Mouse (Mus musculus): ENCODE measurements around the gene Gm13889. TPM values are rescaled to one million over a fixed set of nuclear protein-coding genes. Genes with fewer than 3 reads are reported as not detected.

Gene Gm13889
- polyA plus RNA-seq, 1 experiment, result 12.3 TPM

GRCm38 (mm10) chr2:93959346-93959745 is 2.3 kb upstream of the Gm13889 start:
- H3K27me3 ChIP-seq (ENCODE audit: control insufficient read depth, insufficient read depth, low read length), result peaks cover 18% of the 10 kb centered on the region
- WGBS, result 79% methylated on average over 8 of the region's 8 CpGs
- H3K4me1 ChIP-seq (ENCODE audit: control insufficient read depth, insufficient read depth, insufficient read length), result peaks cover 3% of the 10 kb centered on the region; the same call in 1 of the 2 replicates
- TF ChIP-seq POLR2A (IDR thresholded peaks at IDR 0.05; ENCODE audit: low read depth, low read length) (no peak), CTCF (IDR thresholded peaks at IDR 0.05; ENCODE audit: extremely low read depth, insufficient read depth, insufficient read length, insufficient replicate concordance) (no peak)
- no peak overlapping the region for H3K27ac ChIP-seq (ENCODE audit: insufficient read depth, low read length)
- H3K4me3 ChIP-seq (ENCODE audit: extremely low read depth, insufficient read depth, insufficient read length), result no peak overlapping the region
- no peaks in the 10 kb centered on the region for H3K36me3 ChIP-seq (ENCODE audit: control insufficient read depth, insufficient read depth, low read length)
- DNase-seq (ENCODE audit: low read depth in 1 of 2, low spot score in 2 of 2), result no peak

DNA sequence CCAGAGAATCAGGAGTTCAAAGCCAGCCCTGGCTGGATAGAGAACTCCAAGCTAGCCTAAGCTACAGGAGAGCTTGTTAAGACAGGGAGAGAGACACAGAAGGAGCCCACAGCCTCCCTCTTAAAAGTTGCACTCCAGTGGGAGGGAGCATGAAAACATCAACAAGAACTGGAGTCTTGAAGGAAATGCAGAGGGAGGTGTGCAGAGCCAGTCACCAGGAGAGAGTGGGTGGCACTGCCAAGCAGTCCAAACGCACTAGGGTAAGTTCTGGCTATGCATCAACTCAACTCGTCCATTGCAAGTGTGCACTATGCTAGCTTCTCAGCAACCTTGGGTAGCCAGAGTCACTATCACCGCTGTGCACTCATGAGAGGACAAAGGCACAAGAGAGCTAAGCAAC is 1.2 kb upstream of the Gm13889 start:
- DNase-seq (ENCODE audit: low read depth in 1 of 2, low spot score in 2 of 2), result no peak
- Histone ChIP-seq H3K27ac (ENCODE audit: insufficient read depth, low read length) (no peak overlapping the region), H3K4me1 (ENCODE audit: control insufficient read depth, insufficient read depth, insufficient read length) (peaks cover 3% of the 10 kb centered on the region; the same call in 1 of the 2 replicates), H3K36me3 (ENCODE audit: control insufficient read depth, insufficient read depth, low read length) (no peaks in the 10 kb centered on the region), H3K27me3 (ENCODE audit: control insufficient read depth, insufficient read depth, low read length) (peaks cover 18% of the 10 kb centered on the region), H3K4me3 (ENCODE audit: extremely low read depth, insufficient read depth, insufficient read length) (no peak overlapping the region)
- TF ChIP-seq POLR2A (IDR thresholded peaks at IDR 0.05; ENCODE audit: low read depth, low read length) (no peak), CTCF (IDR thresholded peaks at IDR 0.05; ENCODE audit: extremely low read depth, insufficient read depth, insufficient read length, insufficient replicate concordance) (no peak)
- 85% methylated on average over 3 of the region's 3 CpGs for WGBS

DNA sequence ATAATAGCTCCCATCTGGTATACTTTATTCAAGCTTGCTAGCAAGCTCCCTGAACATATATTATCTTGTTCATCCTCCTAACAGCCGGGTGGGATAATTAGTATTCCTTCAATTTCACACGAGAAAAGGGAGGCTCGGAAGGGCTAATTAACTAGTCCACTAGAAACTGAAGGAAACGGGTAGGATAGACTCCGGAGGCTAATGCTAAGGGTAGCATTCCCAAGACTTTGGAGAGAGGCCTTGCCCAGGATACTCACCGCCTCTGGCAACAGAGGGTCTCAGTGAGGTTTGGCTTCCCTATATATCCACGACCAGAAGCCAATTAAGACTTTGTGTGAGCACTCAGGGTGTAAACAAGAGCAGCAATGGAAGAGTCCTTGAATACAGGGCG is 779 bp upstream of the Gm13889 start:
- peaks cover 18% of the 10 kb centered on the region for H3K27me3 ChIP-seq (ENCODE audit: control insufficient read depth, insufficient read depth, low read length)
- no peak overlapping the region for H3K27ac ChIP-seq (ENCODE audit: insufficient read depth, low read length)
- TF ChIP-seq CTCF (IDR thresholded peaks at IDR 0.05; ENCODE audit: extremely low read depth, insufficient read depth, insufficient read length, insufficient replicate concordance) (no peak), POLR2A (IDR thresholded peaks at IDR 0.05; ENCODE audit: low read depth, low read length) (no peak)
- H3K4me1 ChIP-seq (ENCODE audit: control insufficient read depth, insufficient read depth, insufficient read length), result peaks cover 3% of the 10 kb centered on the region; the same call in 1 of the 2 replicates
- no peak for DNase-seq (ENCODE audit: low read depth in 1 of 2, low spot score in 2 of 2)
- H3K4me3 ChIP-seq (ENCODE audit: extremely low read depth, insufficient read depth, insufficient read length), result no peak overlapping the region
- no peaks in the 10 kb centered on the region for H3K36me3 ChIP-seq (ENCODE audit: control insufficient read depth, insufficient read depth, low read length)
- 85% methylated on average over 8 of the region's 8 CpGs for WGBS

DNA sequence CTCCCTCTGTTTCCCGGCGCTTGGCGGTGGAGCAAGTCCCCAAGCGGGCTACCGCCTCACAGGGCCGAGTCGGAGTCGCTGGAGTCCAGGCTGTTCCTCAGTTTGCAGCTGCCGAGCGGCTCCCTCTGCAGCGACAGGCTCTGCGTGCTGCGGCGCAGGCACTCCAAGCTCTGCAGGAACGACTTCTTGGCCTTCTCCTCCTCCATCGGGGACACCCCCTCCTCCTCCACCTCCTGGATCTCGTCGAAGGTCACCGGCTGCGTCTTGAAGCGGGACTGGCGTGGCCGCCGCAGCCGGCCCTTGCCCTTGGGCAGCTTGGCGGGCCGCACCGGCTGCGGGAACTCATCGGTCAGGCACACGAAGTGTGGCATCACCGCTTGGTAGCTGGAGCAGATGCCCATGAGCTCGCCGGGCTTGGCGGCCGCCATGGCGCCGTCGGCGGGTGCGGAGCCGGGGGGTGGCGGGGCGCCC is 635 bp downstream of the Gm13889 start:
- DNase-seq (ENCODE audit: low read depth in 1 of 2, low spot score in 2 of 2), result no peak
- WGBS, result 3% methylated on average over 44 of the region's 44 CpGs
- peaks cover 3% of the 10 kb centered on the region; the same call in 1 of the 2 replicates for H3K4me1 ChIP-seq (ENCODE audit: control insufficient read depth, insufficient read depth, insufficient read length)
- TF ChIP-seq CTCF (IDR thresholded peaks at IDR 0.05; ENCODE audit: extremely low read depth, insufficient read depth, insufficient read length, insufficient replicate concordance) (no peak), POLR2A (IDR thresholded peaks at IDR 0.05; ENCODE audit: low read depth, low read length) (no peak)
- H3K4me3 ChIP-seq (ENCODE audit: extremely low read depth, insufficient read depth, insufficient read length), result peak overlapping the region; percentile 31; the same call in 1 of the 2 replicates
- H3K27me3 ChIP-seq (ENCODE audit: control insufficient read depth, insufficient read depth, low read length), result peaks cover 18% of the 10 kb centered on the region
- no peak overlapping the region for H3K27ac ChIP-seq (ENCODE audit: insufficient read depth, low read length)
- H3K36me3 ChIP-seq (ENCODE audit: control insufficient read depth, insufficient read depth, low read length), result no peaks in the 10 kb centered on the region

- H3K27me3 ChIP-seq (ENCODE audit: control insufficient read depth, insufficient read depth, low read length), result peaks cover 18% of the 10 kb centered on the region
- TF ChIP-seq CTCF (IDR thresholded peaks at IDR 0.05; ENCODE audit: extremely low read depth, insufficient read depth, insufficient read length, insufficient replicate concordance) (no peak), POLR2A (IDR thresholded peaks at IDR 0.05; ENCODE audit: low read depth, low read length) (no peak)
- WGBS, result 2% methylated on average over 31 of the region's 31 CpGs
- H3K27ac ChIP-seq (ENCODE audit: insufficient read depth, low read length), result no peak overlapping the region
- H3K4me3 ChIP-seq (ENCODE audit: extremely low read depth, insufficient read depth, insufficient read length), result peak overlapping the region; percentile 31; the same call in 1 of the 2 replicates
- H3K36me3 ChIP-seq (ENCODE audit: control insufficient read depth, insufficient read depth, low read length), result no peaks in the 10 kb centered on the region
- peaks cover 3% of the 10 kb centered on the region; the same call in 1 of the 2 replicates for H3K4me1 ChIP-seq (ENCODE audit: control insufficient read depth, insufficient read depth, insufficient read length)
- no peak for DNase-seq (ENCODE audit: low read depth in 1 of 2, low spot score in 2 of 2)
Measured at GRCm38 (mm10) chr2:93955886-93956285, 1.1 kb downstream of the Gm13889 start.

DNA sequence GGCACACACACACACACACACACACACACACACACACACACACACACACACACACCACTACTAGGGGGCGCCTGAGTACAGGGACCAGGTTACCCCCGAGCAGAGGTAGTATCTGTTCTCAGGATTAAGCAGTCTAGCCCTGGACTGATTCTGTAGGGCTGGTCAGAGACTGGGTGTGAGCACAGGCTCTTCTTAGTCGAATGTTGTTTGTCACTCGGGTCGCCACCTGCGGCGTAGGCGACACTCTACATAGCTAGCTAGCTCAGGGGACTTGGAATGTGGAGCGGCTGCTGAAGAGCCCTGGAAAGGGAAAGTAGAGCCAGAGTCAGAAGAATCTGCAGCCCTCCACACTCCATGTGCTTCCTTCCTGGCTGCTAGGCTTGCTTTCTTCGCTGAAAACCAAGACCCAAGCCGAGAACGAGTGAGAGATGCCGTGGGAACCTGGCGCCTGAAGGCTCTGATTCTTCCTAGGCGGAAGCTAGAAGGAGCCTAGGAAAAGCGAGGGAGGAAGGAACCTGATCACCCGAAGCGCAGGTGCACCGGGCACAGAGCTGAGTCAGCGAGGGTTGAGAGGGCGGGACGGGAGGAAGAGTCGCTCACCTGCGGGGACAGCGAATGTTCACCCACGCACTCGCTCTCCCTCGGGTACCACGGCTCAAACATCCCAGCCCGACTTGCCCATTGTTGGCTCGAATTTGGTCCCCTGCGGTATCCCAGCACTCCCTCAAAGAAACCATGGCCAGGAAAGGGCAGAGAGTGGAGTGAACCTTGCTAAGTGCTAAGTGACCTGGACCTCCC is 2.0 kb downstream of the Gm13889 start:
- no peaks in the 10 kb centered on the region for H3K36me3 ChIP-seq (ENCODE audit: control insufficient read depth, insufficient read depth, low read length)
- no peak for TF ChIP-seq POLR2A (IDR thresholded peaks at IDR 0.05; ENCODE audit: low read depth, low read length)
- TF ChIP-seq CTCF (IDR thresholded peaks at IDR 0.05; ENCODE audit: extremely low read depth, insufficient read depth, insufficient read length, insufficient replicate concordance), result no peak
- H3K4me3 ChIP-seq (ENCODE audit: extremely low read depth, insufficient read depth, insufficient read length), result peak overlapping the region; percentile 10; the same call in 1 of the 2 replicates
- H3K27ac ChIP-seq (ENCODE audit: insufficient read depth, low read length), result no peak overlapping the region
- WGBS, result 2% methylated on average over 32 of the region's 32 CpGs
- DNase-seq (ENCODE audit: low read depth in 1 of 2, low spot score in 2 of 2), result no peak
- peaks cover 18% of the 10 kb centered on the region for H3K27me3 ChIP-seq (ENCODE audit: control insufficient read depth, insufficient read depth, low read length)
- peaks cover 3% of the 10 kb centered on the region; the same call in 1 of the 2 replicates for H3K4me1 ChIP-seq (ENCODE audit: control insufficient read depth, insufficient read depth, insufficient read length)

DNA sequence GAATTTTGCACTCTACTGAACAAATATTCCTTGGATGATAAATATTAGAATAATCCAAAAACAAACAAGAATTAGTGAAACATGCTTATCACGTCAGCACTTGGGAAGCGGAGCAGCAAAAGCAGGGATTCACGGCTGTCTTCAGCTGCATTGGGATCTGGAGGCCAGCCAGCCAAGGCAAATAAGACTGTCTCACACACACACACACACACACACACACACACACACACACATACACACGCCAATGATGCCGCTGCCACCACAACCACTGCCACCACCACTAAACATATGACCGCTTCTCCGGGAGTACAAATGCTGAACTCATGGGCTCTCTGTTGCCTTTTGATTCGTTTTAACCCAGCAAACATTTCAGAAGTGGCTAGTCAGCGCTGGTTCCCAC is 3.3 kb downstream of the Gm13889 start:
- Histone ChIP-seq H3K4me1 (ENCODE audit: control insufficient read depth, insufficient read depth, insufficient read length) (peaks cover 3% of the 10 kb centered on the region; the same call in 1 of the 2 replicates), H3K4me3 (ENCODE audit: extremely low read depth, insufficient read depth, insufficient read length) (no peak overlapping the region), H3K36me3 (ENCODE audit: control insufficient read depth, insufficient read depth, low read length) (no peaks in the 10 kb centered on the region), H3K27ac (ENCODE audit: insufficient read depth, low read length) (no peak overlapping the region), H3K27me3 (ENCODE audit: control insufficient read depth, insufficient read depth, low read length) (peaks cover 18% of the 10 kb centered on the region)
- TF ChIP-seq CTCF (IDR thresholded peaks at IDR 0.05; ENCODE audit: extremely low read depth, insufficient read depth, insufficient read length, insufficient replicate concordance) (no peak), POLR2A (IDR thresholded peaks at IDR 0.05; ENCODE audit: low read depth, low read length) (no peak)
- 83% methylated on average over 9 of the region's 9 CpGs for WGBS
- DNase-seq (ENCODE audit: low read depth in 1 of 2, low spot score in 2 of 2), result no peak

Data from spleen, adult 2 months (tissue).